Mouse (Mus musculus) midbrain, embryonic 11.5 days (tissue): ENCODE measurements around the gene Smarcd3. TPM values are rescaled to one million over a fixed set of nuclear protein-coding genes. Genes with fewer than 3 reads are reported as not detected.

Source experiments
- microRNA counts: library from miRNA; unstranded; fragments of <30 nt; microRNA quantifications from one replicate; lab custom pipeline; 2015
- microRNA-seq: library from miRNA; unstranded; fragments of <30 nt; microRNA quantifications from one replicate; pipeline ENCODE4, GENCODE M21; 2017
- polyA plus RNA-seq: library from polyadenylated mRNA; unstranded; fragments of >200 nt; fragmentation: Nextera tagmentation; extraction: Ambion mirVana; gene quantifications from 2 replicates; pipeline ENCODE4 v1.2.1, GENCODE M21; 2014

The Smarcd3 gene
- polyA plus RNA-seq, 1 experiment from 2014 or later = 60.2 TPM

MicroRNAs within 50 kb of the gene (microRNA counts, 519-probe panel; counts per million panel counts)
- microRNA mmu-miR-671-3p (lab: Ali Mortazavi, UCI) (not detected), microRNA mmu-miR-671-5p (lab: Ali Mortazavi, UCI) (not detected)

Small RNA genes within 50 kb of the gene (microRNA-seq; reads per million reads assigned to microRNA genes)
- 710 reads per million, percentile 74 among the genes with 10 or more reads in this experiment for gene Mir671

Other genes with a start within 250 kb of the Smarcd3 start
- gene Atg9b, start 232.3 kb downstream of the Smarcd3 start, polyA plus RNA-seq = 0.40 and 0.66 TPM in 2 replicates
- gene Abcb8, start 230.7 kb downstream of the Smarcd3 start, polyA plus RNA-seq = 32.5 and 34.1 TPM in 2 replicates
- 0.30 TPM in 1 of 2 replicates, not detected in the other for gene Asic3, start 211.0 kb downstream of the Smarcd3 start, polyA plus RNA-seq
- 52.8 and 58.1 TPM in 2 replicates for gene Cdk5, start 200.9 kb downstream of the Smarcd3 start, polyA plus RNA-seq
- gene Slc4a2, start 200.6 kb downstream of the Smarcd3 start, polyA plus RNA-seq = 16.7 and 21.5 TPM in 2 replicates
- 79.3 and 84.6 TPM in 2 replicates for gene Fastk, start 179.1 kb downstream of the Smarcd3 start, polyA plus RNA-seq
- 30.5 and 32.3 TPM in 2 replicates for gene Tmub1, start 176.6 kb downstream of the Smarcd3 start, polyA plus RNA-seq
- gene Agap3, start 172.2 kb downstream of the Smarcd3 start, polyA plus RNA-seq = 43.1 and 57.0 TPM in 2 replicates
- gene Gbx1, start 97.2 kb downstream of the Smarcd3 start, polyA plus RNA-seq = 0.15 TPM in 1 of 2 replicates, not detected in the other
- gene Asb10, start 83.4 kb downstream of the Smarcd3 start, polyA plus RNA-seq = 0.25 TPM in 2 replicates
- gene 4931409K22Rik, start 67.6 kb downstream of the Smarcd3 start, polyA plus RNA-seq = not detected in 2 replicates
- gene Abcf2, start 46.9 kb downstream of the Smarcd3 start, polyA plus RNA-seq = 143 and 147 TPM in 2 replicates
- 7.2 and 9.6 TPM in 2 replicates for gene Chpf2, start 37.7 kb downstream of the Smarcd3 start, polyA plus RNA-seq
- gene Nub1, start 61.1 kb upstream of the Smarcd3 start, polyA plus RNA-seq = 36.8 and 38.8 TPM in 2 replicates
- gene Wdr86, start 106.3 kb upstream of the Smarcd3 start, polyA plus RNA-seq = 8.7 and 10.3 TPM in 2 replicates
- 0.68 and 1.2 TPM in 2 replicates for gene Crygn, start 133.6 kb upstream of the Smarcd3 start, polyA plus RNA-seq
- gene Rheb, start 218.2 kb upstream of the Smarcd3 start, polyA plus RNA-seq = 207 and 224 TPM in 2 replicates